Mouse (Mus musculus): Measurements from ENCODE around the gene Tusc2. TPM values are rescaled to one million over a fixed set of nuclear protein-coding genes. Genes with fewer than 3 reads are reported as not detected.

Tusc2 gene
- total and polyA plus RNA-seq, 3 experiments: 36.2 to 48.9 TPM; not detected in 1

- Histone ChIP-seq H3K4me3 (ENCODE audit: control insufficient read depth in 1 of 2, insufficient read depth in 1 of 2, low read depth in 2 of 2, low read length in 2 of 2) (peak overlapping the region; percentile 72 to 76), H3K9me3 (replicated peaks; ENCODE audit: insufficient read depth, low read length) (no peaks in the 10 kb centered on the region), H3K36me3 (ENCODE audit: control insufficient read depth in 1 of 2, insufficient read depth in 2 of 2, low read length in 2 of 2) (peaks cover 0 to 28% of the 10 kb centered on the region in 2 experiments; a peak in 2 of 4 replicates), H3K79me2 (ENCODE audit: control insufficient read depth, insufficient read depth, low read length, poor library complexity) (peaks cover 14% of the 10 kb centered on the region), H3K4me1 (ENCODE audit: control insufficient read depth in 1 of 2, insufficient read depth in 2 of 2, low read length in 2 of 2) (peaks cover 9 to 44% of the 10 kb centered on the region in 2 experiments), H3K27me3 (ENCODE audit: control insufficient read depth in 1 of 2, insufficient read depth in 2 of 2, low read length in 2 of 2) (no peaks in the 10 kb centered on the region), H3K9ac (ENCODE audit: control insufficient read depth, low read depth, low read length, poor library complexity, severe bottlenecking) (peak overlapping the region; percentile 77), H3K27ac (ENCODE audit: control insufficient read depth, low read depth, low read length) (peak overlapping the region; percentile 56)
- peak; percentile 69 for DNase-seq (ENCODE audit: low read depth, low spot score)
- TF ChIP-seq UBTF (IDR thresholded peaks at IDR 0.05; ENCODE audit: borderline replicate concordance, insufficient read depth, low read depth, low read length) (0 out of 2 replicates have a peak, but pooled peaks have one; percentile 74), USF2 (IDR thresholded peaks at IDR 0.05; ENCODE audit: borderline replicate concordance in 1 of 2, insufficient read depth in 1 of 2, low read depth in 1 of 2, low read length in 2 of 2) (no peak), TBP (IDR thresholded peaks at IDR 0.05; ENCODE audit: low read depth, low read length) (no peak), CTCF (IDR thresholded peaks at IDR 0.05 in 2 of 3, conservative IDR thresholded peaks at IDR 0.05 in 1 of 3; ENCODE audit: control insufficient read depth in 1 of 3, insufficient read depth in 1 of 3, low read depth in 2 of 3, low read length in 3 of 3, poor library complexity in 1 of 3, severe bottlenecking in 1 of 3) (no peak), EP300 (IDR thresholded peaks at IDR 0.05; ENCODE audit: low read depth in 1 of 2, low read length in 2 of 2) (no peak), CHD2 (IDR thresholded peaks at IDR 0.05; ENCODE audit: low read length) (no peak; the same call in 1 of the 2 replicates), ELF1 (IDR thresholded peaks at IDR 0.05; ENCODE audit: low read depth, low read length) (no peak), TAL1 (IDR thresholded peaks at IDR 0.05; ENCODE audit: low read length) (no peak), E2F4 (IDR thresholded peaks at IDR 0.05; ENCODE audit: borderline replicate concordance, low read depth, low read length) (no peak), GATA1 (IDR thresholded peaks at IDR 0.05; ENCODE audit: low read depth, low read length) (no peak), KAT2A (conservative IDR thresholded peaks at IDR 0.05; ENCODE audit: low read depth, low read length) (no peak), ZMIZ1 (IDR thresholded peaks at IDR 0.05; ENCODE audit: low read depth, low read length) (no peak), CHD1 (IDR thresholded peaks at IDR 0.05; ENCODE audit: low read depth, low read length) (no peak), RCOR1 (IDR thresholded peaks at IDR 0.05; ENCODE audit: low read depth, low read length) (no peak), POLR2AphosphoS5 (IDR thresholded peaks at IDR 0.05; ENCODE audit: borderline replicate concordance, low read depth, low read length) (no peak), JUND (IDR thresholded peaks at IDR 0.05; ENCODE audit: low read depth, low read length) (no peak), ZKSCAN1 (IDR thresholded peaks at IDR 0.05; ENCODE audit: low read depth, low read length) (no peak), MXI1 (IDR thresholded peaks at IDR 0.05; ENCODE audit: low read depth, low read length) (peak; percentile 96), USF1 (IDR thresholded peaks at IDR 0.05; ENCODE audit: low read depth, low read length) (peak; percentile 68), RAD21 (IDR thresholded peaks at IDR 0.05; ENCODE audit: low read depth, low read length) (no peak), MAX (IDR thresholded peaks at IDR 0.05; ENCODE audit: low read length) (peak; percentile 75; the same call in 1 of the 2 replicates), SIN3A (IDR thresholded peaks at IDR 0.05; ENCODE audit: low read length) (no peak), POLR2AphosphoS2 (IDR thresholded peaks at IDR 0.05; ENCODE audit: low read length) (0 out of 2 replicates have a peak, but pooled peaks have one; percentile 16), NELFE (IDR thresholded peaks at IDR 0.05; ENCODE audit: low read depth, low read length) (peak; percentile 43; the same call in 1 of the 2 replicates), TCF12 (IDR thresholded peaks at IDR 0.05; ENCODE audit: low read depth, low read length) (0 out of 2 replicates have a peak, but pooled peaks have one; percentile 18), MYC (IDR thresholded peaks at IDR 0.05; ENCODE audit: low read depth, low read length) (0 out of 2 replicates have a peak, but pooled peaks have one; percentile 43), ETS1 (IDR thresholded peaks at IDR 0.05; ENCODE audit: low read depth, low read length) (0 out of 2 replicates have a peak, but pooled peaks have one; percentile 20), NRF1 (IDR thresholded peaks at IDR 0.05; ENCODE audit: insufficient read depth, low read depth, low read length, poor library complexity, severe bottlenecking) (no peak), GABPA (IDR thresholded peaks at IDR 0.05; ENCODE audit: low read depth, low read length) (no peak), BHLHE40 (IDR thresholded peaks at IDR 0.05; ENCODE audit: borderline replicate concordance, low read depth, low read length) (peak; percentile 88), POLR2A (IDR thresholded peaks at IDR 0.05; ENCODE audit: control insufficient read depth in 1 of 2, insufficient read depth in 1 of 2, low read depth in 1 of 2, low read length in 2 of 2, poor library complexity in 1 of 2) (peak in 1 of 2 experiments; percentile 33; a peak in 1 of 4 replicates), MYB (IDR thresholded peaks at IDR 0.05; ENCODE audit: low read depth, low read length) (no peak), SMC3 (IDR thresholded peaks at IDR 0.05; ENCODE audit: low read depth, low read length) (no peak), MEF2A (IDR thresholded peaks at IDR 0.05; ENCODE audit: extremely low read depth, insufficient replicate concordance, low read depth, low read length, poor library complexity, severe bottlenecking) (no peak), MAFK (IDR thresholded peaks at IDR 0.05; ENCODE audit: borderline replicate concordance, low read depth, low read length) (no peak), HCFC1 (IDR thresholded peaks at IDR 0.05; ENCODE audit: low read depth, low read length) (no peak), MAZ (IDR thresholded peaks at IDR 0.05; ENCODE audit: low read depth, low read length) (peak; percentile 73; the same call in 1 of the 2 replicates)
Measured at GRCm38 (mm10) chr9:107569270-107569669, 6.2 kb downstream of the Tusc2 start.

Data from MEL (cell line).